Mouse (Mus musculus) heart, postnatal 0 days (tissue): Measurements from ENCODE around the gene Slc7a15. TPM values are rescaled to one million over a fixed set of nuclear protein-coding genes. Genes with fewer than 3 reads are reported as not detected.

Experiments
- ATAC-seq: fragments of 200-750 bp; cut with Nextera tagmentation; 2 replicates; pipeline ENCODE4 v1.8.0; 2017; ENCODE audit warnings: low read depth, moderate number of reproducible peaks, moderate library complexity; ENCODE audit not compliant: insufficient read depth
- DNase-seq: peaks from one replicate; pipeline ENCODE4 v3.0.0-alpha.2; 2016; ENCODE audit warnings: low spot score
- H3K27ac ChIP-seq: fragments of 300-500 bp; sonication (generic); 2 replicates; pipeline ENCODE4 v1.5.1; 2014; ENCODE audit warnings: low read depth, mild to moderate bottlenecking
- H3K27me3 ChIP-seq: fragments of 300-500 bp; sonication (generic); 2 replicates; pipeline ENCODE4 v1.6.1; 2014; ENCODE audit warnings: low read length, mixed read lengths; ENCODE audit not compliant: control insufficient read depth, insufficient read depth
- H3K36me3 ChIP-seq: fragments of 300-500 bp; sonication (generic); replicated peaks from 2 replicates; pipeline ENCODE4 v1.6.1; 2014; ENCODE audit warnings: low read length, mixed read lengths; ENCODE audit not compliant: control insufficient read depth, insufficient read depth
- H3K4me1 ChIP-seq: fragments of 300-500 bp; sonication (generic); 2 replicates; pipeline ENCODE4 v1.6.1; 2014; ENCODE audit warnings: antibody characterized with exemption; ENCODE audit not compliant: control insufficient read depth, insufficient read depth
- H3K4me2 ChIP-seq: fragments of 300-500 bp; sonication (generic); 2 replicates; pipeline ENCODE4 v1.6.1; 2014; ENCODE audit warnings: low read depth, mild to moderate bottlenecking, low read length, moderate library complexity
- H3K4me3 ChIP-seq: fragments of 300-500 bp; sonication (generic); 2 replicates; pipeline ENCODE4 v1.5.1; 2014; ENCODE audit warnings: low read depth, low read length
- H3K9ac ChIP-seq: fragments of 300-500 bp; sonication (generic); replicated peaks from 2 replicates; pipeline ENCODE4 v1.6.1; 2014; ENCODE audit warnings: low read depth, low read length, mixed read lengths
- H3K9me3 ChIP-seq: fragments of 300-500 bp; sonication (generic); replicated peaks from 2 replicates; pipeline ENCODE4 v1.6.1; 2016; ENCODE audit warnings: low read length; ENCODE audit not compliant: control insufficient read depth
- CTCF ChIP-seq: IDR thresholded peaks from 2 replicates; pipeline ENCODE4 v1.5.1; 2016; ENCODE audit warnings: antibody characterized with exemption, control low read depth, low read depth
- EP300 ChIP-seq: IDR thresholded peaks from 2 replicates; pipeline ENCODE4 v1.6.1; 2016; ENCODE audit warnings: antibody characterized with exemption, low read depth
- WGBS: fragments of 180-500 bp; shearing (Covaris S2); extraction: QIAGEN DNeasy Blood & Tissue Kit; methylation state at CpG from one replicate; pipeline ENCODE4 v1.1.7; 2014; 5-methylcytosine and 5-hydroxymethylcytosine counted together
- polyA plus RNA-seq: library from polyadenylated mRNA; unstranded; fragments of >200 nt; fragmentation: Nextera tagmentation; extraction: Ambion mirVana; gene quantifications from 2 replicates; pipeline ENCODE4 v1.2.1, GENCODE M21; 2015
- total RNA-seq: library from RNA; depleted of rRNA; stranded (reverse); fragments of >200 nt; gene quantifications from 2 replicates; pipeline ENCODE4 v1.2.3, GENCODE M21; 2014; ENCODE audit warnings: low replicate concordance; rRNA removed

Gene Slc7a15
- total and polyA plus RNA-seq, 2 experiments from 2014 or later: 0.05 TPM; not detected in 1

- TF ChIP-seq CTCF (no peak), EP300 (no peak)
- DNase-seq (no peak), ATAC-seq (no peak)
- no peaks in the 10 kb centered on the region for H3K4me1 ChIP-seq
- no peak overlapping the region for H3K9ac ChIP-seq
- 76% methylated on average over 7 of the region's 7 CpGs for WGBS
- H3K36me3 ChIP-seq: no peaks in the 10 kb centered on the region
- no peaks in the 10 kb centered on the region for H3K27me3 ChIP-seq
- no peaks in the 10 kb centered on the region for H3K9me3 ChIP-seq
- no peak overlapping the region for H3K4me3 ChIP-seq
- no peak overlapping the region for H3K4me2 ChIP-seq
- no peak overlapping the region for H3K27ac ChIP-seq
Measured at GRCm38 (mm10) chr12:8485247-8485646, 113.6 kb downstream of the Slc7a15 start.

- H3K4me1 ChIP-seq: peaks cover 5% of the 10 kb centered on the region; the same call in 1 of the 2 replicates
- no peaks in the 10 kb centered on the region for H3K36me3 ChIP-seq
- H3K9ac ChIP-seq: no peak overlapping the region
- 71% methylated on average over 2 of the region's 2 CpGs for WGBS
- ATAC-seq: no peak
- H3K27me3 ChIP-seq: no peaks in the 10 kb centered on the region
- no peak for DNase-seq
- TF ChIP-seq EP300 (no peak), CTCF (no peak)
- no peak overlapping the region for H3K27ac ChIP-seq
- no peak overlapping the region for H3K4me3 ChIP-seq
- H3K4me2 ChIP-seq: no peak overlapping the region
- H3K9me3 ChIP-seq: no peaks in the 10 kb centered on the region
Measured at GRCm38 (mm10) chr12:8482169-8482568, 116.7 kb downstream of the Slc7a15 start.

Other genes with a start within 250 kb of the Slc7a15 start
- 202 and 228 TPM in 2 replicates for gene Rhob, start 99.1 kb downstream of the Slc7a15 start, total RNA-seq
- 31.4 and 34.2 TPM in 2 replicates for gene Rhob, start 99.1 kb downstream of the Slc7a15 start, polyA plus RNA-seq
- 100 TPM in 2 replicates for gene Pum2, start 75.1 kb upstream of the Slc7a15 start, total RNA-seq
- gene Pum2, start 75.1 kb upstream of the Slc7a15 start, polyA plus RNA-seq: 18.6 and 20.9 TPM in 2 replicates
- 30.4 and 39.8 TPM in 2 replicates for gene Sdc1, start 172.3 kb upstream of the Slc7a15 start, total RNA-seq
- gene Sdc1, start 172.3 kb upstream of the Slc7a15 start, polyA plus RNA-seq: 22.4 and 22.5 TPM in 2 replicates